Mouse (Mus musculus): ENCODE results near the gene Arhgap45.

DNA sequence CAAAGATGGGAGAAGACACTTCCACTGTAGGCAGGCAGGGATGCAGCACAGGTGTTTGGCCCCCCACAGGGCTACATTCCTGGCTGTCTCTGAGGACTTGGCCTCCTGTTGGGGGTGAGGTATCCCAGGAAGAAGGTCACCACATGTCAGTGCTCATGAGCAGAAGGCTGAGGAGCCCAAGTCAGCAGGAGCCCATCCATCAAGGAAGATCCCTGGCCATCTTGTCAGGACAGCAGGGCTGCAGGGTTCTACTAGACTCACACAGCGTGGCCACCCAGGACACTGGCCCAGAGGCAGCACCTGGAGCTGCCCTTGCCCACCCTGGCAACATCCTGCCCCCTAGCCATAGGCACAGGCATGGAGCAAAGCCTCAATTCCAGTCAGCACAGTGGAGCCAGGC is 59.5 kb downstream of the Arhgap45 start:
- TF ChIP-seq EP300 (IDR thresholded peaks at IDR 0.05; ENCODE audit: insufficient read depth, low read depth, low read length): no peak
- no peak for TF ChIP-seq CTCF (IDR thresholded peaks at IDR 0.05)

Measured in heart, adult 2 months (tissue).